Mouse (Mus musculus): ENCODE results near the gene Ampd3. TPM values are rescaled to one million over a fixed set of nuclear protein-coding genes. Genes with fewer than 3 reads are reported as not detected.

Gene Ampd3
- polyA plus RNA-seq, 1 experiment from 2014 or later, result 11.9 TPM

DNA sequence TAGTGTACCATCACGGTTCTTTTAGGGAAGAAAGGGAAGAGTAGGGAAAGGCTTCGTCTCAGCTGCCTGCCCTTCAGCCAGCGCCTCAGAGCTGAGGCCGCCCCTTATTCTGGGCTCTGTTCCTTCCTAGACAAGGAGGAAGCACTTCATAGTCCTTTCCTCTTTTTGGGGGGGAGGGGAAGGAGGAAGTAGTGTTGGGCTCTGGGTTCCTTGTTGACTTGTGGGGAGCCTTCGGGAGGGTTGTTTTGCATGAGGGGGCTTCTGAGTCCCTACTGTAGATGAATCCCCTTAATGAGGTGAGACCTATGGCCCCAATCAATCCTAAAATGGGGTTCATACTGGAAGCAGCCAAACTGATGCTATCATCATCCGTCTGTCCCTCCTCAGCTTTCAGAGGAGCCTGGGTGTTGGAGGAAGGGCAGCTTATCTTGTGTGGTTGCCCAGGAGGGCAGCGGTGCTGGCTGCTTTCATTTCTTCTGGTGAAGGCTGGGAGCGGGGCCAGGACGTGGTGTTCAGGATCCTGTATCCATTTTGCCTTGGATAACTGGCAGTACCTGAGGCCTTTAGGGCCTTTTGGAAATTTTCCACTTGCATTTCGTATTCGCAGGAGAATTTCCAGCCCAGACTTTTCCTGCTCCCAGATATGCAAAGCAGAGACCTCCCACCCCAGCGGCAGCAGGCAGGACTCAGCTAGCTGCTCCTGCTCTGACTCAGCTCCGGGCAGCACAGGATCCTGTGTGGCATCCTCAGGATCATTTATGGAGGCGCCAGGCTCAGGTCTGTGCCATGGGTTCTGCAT is 5.4 kb downstream of the Ampd3 start:
- Histone ChIP-seq H3K4me1 (replicated peaks) (peaks cover 29% of the 10 kb centered on the region), H3K9ac (peak overlapping the region; percentile 21; the same call in 1 of the 2 replicates), H3K36me3 (no peaks in the 10 kb centered on the region), H3K9me3 (no peaks in the 10 kb centered on the region), H3K27ac (replicated peaks) (peak overlapping the region; percentile 79), H3K27me3 (no peaks in the 10 kb centered on the region), H3K4me2 (peak overlapping the region; percentile 27), H3K4me3 (no peak overlapping the region)
- ATAC-seq (ENCODE audit: low FRiP score, low read depth), result no peak
- WGBS, result 44% methylated on average over 14 of the region's 14 CpGs

DNA sequence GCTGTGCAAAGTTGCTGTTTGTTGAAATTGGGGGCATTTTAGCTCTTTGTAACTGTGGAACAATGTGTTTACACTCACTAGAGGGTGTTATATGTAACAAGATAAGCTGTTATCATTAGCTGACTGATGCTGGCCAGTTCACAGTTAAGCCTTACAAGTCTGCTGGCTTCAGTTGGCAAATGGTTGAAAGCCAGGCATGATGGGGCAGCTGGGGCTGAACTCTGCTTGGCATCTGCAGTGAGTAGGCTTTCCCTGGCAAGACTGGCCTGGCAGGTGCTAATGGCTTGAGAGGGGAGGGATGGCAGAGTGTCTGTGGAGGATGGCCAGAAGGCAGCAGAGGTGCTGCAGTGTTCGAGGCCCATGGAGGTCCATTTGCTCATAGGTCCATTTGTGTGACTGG is 6.1 kb downstream of the Ampd3 start:
- H3K9ac ChIP-seq, result peak overlapping the region; percentile 21; the same call in 1 of the 2 replicates
- peaks cover 25% of the 10 kb centered on the region for H3K4me1 ChIP-seq (replicated peaks)
- H3K4me2 ChIP-seq, result peak overlapping the region; percentile 27
- 0 out of 2 replicates have a peak, but pooled peaks have one; percentile 50 for ATAC-seq (ENCODE audit: low FRiP score, low read depth)
- H3K27ac ChIP-seq (replicated peaks), result peak overlapping the region; percentile 79
- no peaks in the 10 kb centered on the region for H3K27me3 ChIP-seq
- 85% methylated on average over 1 of the region's 1 CpGs for WGBS
- H3K9me3 ChIP-seq, result no peaks in the 10 kb centered on the region
- H3K36me3 ChIP-seq, result no peaks in the 10 kb centered on the region
- H3K4me3 ChIP-seq, result no peak overlapping the region

DNA sequence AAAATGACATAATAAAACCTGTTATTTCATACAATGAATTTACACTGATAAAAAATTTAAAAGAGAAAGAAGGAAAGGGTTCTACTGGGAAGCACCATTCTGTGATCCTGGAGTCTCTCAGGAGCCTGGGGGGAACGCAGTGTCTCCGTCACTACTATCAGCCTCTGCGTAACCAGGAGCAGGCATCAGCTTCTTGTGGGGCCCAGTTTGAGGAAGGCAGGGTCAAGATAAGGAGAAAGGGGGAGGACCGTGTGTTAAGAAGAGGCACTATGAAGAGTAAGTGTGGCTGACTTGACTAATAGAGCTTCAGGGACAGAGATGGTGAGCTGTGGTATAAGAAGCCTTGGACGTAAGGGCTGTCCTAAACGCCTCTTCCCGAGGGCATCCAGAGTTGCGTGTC is 6.7 kb downstream of the Ampd3 start:
- ATAC-seq (ENCODE audit: low FRiP score, low read depth), result no peak
- H3K9ac ChIP-seq, result no peak overlapping the region
- WGBS, result 93% methylated on average over 8 of the region's 8 CpGs
- H3K4me1 ChIP-seq (replicated peaks), result peaks cover 19% of the 10 kb centered on the region
- H3K4me3 ChIP-seq, result no peak overlapping the region
- no peak overlapping the region for H3K27ac ChIP-seq (replicated peaks)
- no peaks in the 10 kb centered on the region for H3K36me3 ChIP-seq
- H3K9me3 ChIP-seq, result no peaks in the 10 kb centered on the region
- H3K27me3 ChIP-seq, result no peaks in the 10 kb centered on the region
- H3K4me2 ChIP-seq, result no peak overlapping the region

DNA sequence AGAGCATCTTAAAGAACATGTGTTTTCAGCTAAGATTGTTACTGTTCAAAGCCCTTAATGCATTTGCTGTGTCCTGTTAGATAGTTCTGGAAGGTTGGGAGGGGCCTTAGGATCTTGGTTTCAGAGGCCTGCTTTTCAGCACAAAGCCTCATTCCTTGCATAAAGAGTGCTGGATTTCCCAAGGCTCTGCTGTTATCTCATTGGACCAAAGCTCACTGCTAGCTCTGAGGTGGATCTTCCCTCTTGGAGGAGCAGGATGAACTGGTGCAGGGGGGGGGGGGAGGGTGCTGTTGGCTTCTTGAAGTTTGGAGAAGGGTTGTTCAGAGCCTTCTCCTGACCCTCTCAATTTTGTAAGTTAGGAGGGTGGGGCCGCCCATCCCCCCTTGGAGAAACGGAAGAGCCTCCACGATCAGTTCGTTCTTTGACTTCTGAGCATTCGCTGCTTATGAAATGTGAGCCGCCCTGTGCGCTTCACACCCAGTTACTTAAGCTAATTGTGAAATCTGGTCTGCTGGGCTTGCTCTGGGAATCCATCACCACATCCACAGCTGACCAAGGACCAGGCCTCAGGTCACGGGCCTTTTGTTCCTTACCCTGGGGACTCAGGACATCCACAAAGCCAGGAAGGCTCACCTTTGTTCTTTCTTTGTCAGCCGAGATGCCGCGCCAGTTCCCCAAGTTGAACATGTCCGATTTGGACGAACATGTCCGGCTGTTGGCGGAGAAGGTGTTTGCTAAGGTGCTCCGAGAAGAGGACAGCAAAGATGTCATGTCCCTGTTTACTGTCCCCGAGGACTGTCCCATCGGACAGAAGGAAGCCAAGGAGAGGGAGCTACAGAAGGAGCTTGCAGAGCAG is 9.4 kb downstream of the Ampd3 start:
- H3K4me1 ChIP-seq (replicated peaks), result peaks cover 39% of the 10 kb centered on the region
- no peaks in the 10 kb centered on the region for H3K27me3 ChIP-seq
- no peak overlapping the region for H3K4me3 ChIP-seq
- no peak overlapping the region for H3K4me2 ChIP-seq
- 77% methylated on average over 18 of the region's 18 CpGs for WGBS
- no peaks in the 10 kb centered on the region for H3K36me3 ChIP-seq
- no peak overlapping the region for H3K9ac ChIP-seq
- no peak for ATAC-seq (ENCODE audit: low FRiP score, low read depth)
- H3K9me3 ChIP-seq, result no peaks in the 10 kb centered on the region
- no peak overlapping the region for H3K27ac ChIP-seq (replicated peaks)

DNA sequence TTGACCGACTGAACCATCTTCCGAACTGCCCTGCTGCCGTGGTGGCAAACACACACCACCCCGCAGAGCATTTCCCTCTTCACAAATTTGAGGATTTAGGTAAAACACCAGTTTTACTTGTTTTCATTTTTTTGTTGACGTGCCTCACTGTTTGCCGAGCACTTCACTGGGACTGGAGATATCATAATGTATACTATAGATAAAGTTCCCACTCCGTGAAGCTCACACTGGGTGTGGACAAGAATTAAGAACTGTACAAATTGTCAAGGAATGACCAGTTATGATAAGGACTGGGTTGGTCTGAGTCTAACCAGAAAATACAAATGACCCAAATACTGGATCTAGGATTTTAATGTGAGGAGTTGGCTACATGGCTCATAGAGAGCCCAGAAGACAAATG is 10.9 kb downstream of the Ampd3 start:
- WGBS, result 96% methylated on average over 7 of the region's 7 CpGs
- ATAC-seq (ENCODE audit: low FRiP score, low read depth), result no peak
- no peaks in the 10 kb centered on the region for H3K36me3 ChIP-seq
- H3K4me2 ChIP-seq, result no peak overlapping the region
- no peaks in the 10 kb centered on the region for H3K27me3 ChIP-seq
- H3K27ac ChIP-seq (replicated peaks), result peak overlapping the region; percentile 70
- no peaks in the 10 kb centered on the region for H3K9me3 ChIP-seq
- peaks cover 29% of the 10 kb centered on the region for H3K4me1 ChIP-seq (replicated peaks)
- no peak overlapping the region for H3K4me3 ChIP-seq
- H3K9ac ChIP-seq, result no peak overlapping the region

DNA sequence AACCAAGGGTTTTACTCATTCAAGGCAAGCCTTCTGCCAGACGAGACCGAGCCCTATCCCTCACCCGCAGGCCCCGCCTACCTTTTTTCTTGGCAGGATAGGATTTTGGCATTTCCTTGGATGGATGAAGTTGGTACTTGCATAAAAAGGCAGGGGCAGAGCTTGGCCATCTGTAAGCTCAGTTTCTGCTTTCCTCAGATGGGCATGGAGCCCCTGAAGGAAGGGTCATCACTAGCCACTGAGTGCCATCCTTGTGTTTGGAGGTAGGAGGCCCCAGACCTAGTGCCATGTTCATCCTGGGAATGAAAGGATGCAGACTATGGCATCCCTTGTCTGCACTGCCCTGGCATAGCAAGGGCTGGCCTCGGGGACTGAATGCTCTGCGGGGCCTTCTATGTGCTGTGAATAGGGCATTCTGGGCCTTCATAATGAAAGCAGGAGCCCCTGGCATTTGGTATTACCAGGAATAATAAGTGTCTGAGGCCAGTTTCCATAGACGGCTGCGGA is 11.7 kb downstream of the Ampd3 start:
- peak overlapping the region; percentile 70 for H3K27ac ChIP-seq (replicated peaks)
- 64% methylated on average over 8 of the region's 8 CpGs for whole genome bisulfite sequencing
- ATAC-seq (ENCODE audit: low FRiP score, low read depth), result peak; percentile 87

GRCm38 (mm10) chr7:110780520-110780919 is 12.5 kb downstream of the Ampd3 start:
- peaks cover 20% of the 10 kb centered on the region for H3K4me1 ChIP-seq (replicated peaks)
- no peaks in the 10 kb centered on the region for H3K27me3 ChIP-seq
- peak overlapping the region; percentile 70 for H3K27ac ChIP-seq (replicated peaks)
- no peaks in the 10 kb centered on the region for H3K9me3 ChIP-seq
- 78% methylated on average over 4 of the region's 4 CpGs for WGBS
- ATAC-seq (ENCODE audit: low FRiP score, low read depth), result no peak
- H3K9ac ChIP-seq, result no peak overlapping the region
- no peaks in the 10 kb centered on the region for H3K36me3 ChIP-seq
- H3K4me3 ChIP-seq, result no peak overlapping the region
- no peak overlapping the region for H3K4me2 ChIP-seq

More for the DNA sequence above, 11.7 kb downstream of the Ampd3 start:
- Histone ChIP-seq H3K27me3 (no peaks in the 10 kb centered on the region), H3K36me3 (no peaks in the 10 kb centered on the region), H3K9ac (no peak overlapping the region), H3K4me1 (replicated peaks) (peaks cover 23% of the 10 kb centered on the region), H3K4me2 (no peak overlapping the region), H3K4me3 (no peak overlapping the region), H3K9me3 (no peaks in the 10 kb centered on the region)

DNA sequence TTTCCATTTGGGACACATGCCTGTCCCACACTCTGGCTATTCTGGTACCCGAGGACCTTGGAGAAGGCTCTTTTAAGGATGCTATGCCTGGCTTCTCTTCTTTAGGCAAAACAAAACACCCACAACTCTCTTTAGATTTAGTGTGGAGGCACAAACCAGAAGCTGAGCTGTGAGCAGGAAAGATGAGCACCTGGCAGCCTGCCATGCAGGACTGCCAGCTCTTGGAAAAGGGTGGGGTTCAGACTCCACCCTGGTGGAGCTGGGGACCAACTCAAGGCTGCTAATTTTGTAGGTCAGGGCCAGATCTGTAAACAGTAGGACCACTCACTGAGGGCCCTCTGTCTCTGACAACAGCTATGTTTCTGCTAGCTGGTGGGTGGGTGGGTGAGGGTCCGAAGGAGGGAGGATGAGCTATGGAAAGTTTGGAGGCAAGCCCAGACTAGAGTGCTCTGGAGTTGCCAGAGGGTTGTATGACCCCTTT is 13.3 kb downstream of the Ampd3 start:
- 0 out of 2 replicates have a peak, but pooled peaks have one; percentile 16 for ATAC-seq (ENCODE audit: low FRiP score, low read depth)
- H3K4me2 ChIP-seq, result no peak overlapping the region
- peak overlapping the region; percentile 70 for H3K27ac ChIP-seq (replicated peaks)
- no peaks in the 10 kb centered on the region for H3K27me3 ChIP-seq
- 63% methylated on average over 2 of the region's 2 CpGs for WGBS
- no peaks in the 10 kb centered on the region for H3K9me3 ChIP-seq
- H3K4me1 ChIP-seq (replicated peaks), result peaks cover 23% of the 10 kb centered on the region
- H3K9ac ChIP-seq, result no peak overlapping the region
- H3K36me3 ChIP-seq, result no peaks in the 10 kb centered on the region
- no peak overlapping the region for H3K4me3 ChIP-seq

GRCm38 (mm10) chr7:110782135-110782534 is 14.1 kb downstream of the Ampd3 start:
- Histone ChIP-seq H3K4me3 (no peak overlapping the region), H3K9me3 (no peaks in the 10 kb centered on the region), H3K4me2 (no peak overlapping the region), H3K27me3 (no peaks in the 10 kb centered on the region), H3K9ac (no peak overlapping the region), H3K36me3 (no peaks in the 10 kb centered on the region), H3K4me1 (replicated peaks) (peaks cover 23% of the 10 kb centered on the region), H3K27ac (replicated peaks) (peak overlapping the region; percentile 70)
- WGBS, result 64% methylated on average over 7 of the region's 7 CpGs
- no peak for ATAC-seq (ENCODE audit: low FRiP score, low read depth)

DNA sequence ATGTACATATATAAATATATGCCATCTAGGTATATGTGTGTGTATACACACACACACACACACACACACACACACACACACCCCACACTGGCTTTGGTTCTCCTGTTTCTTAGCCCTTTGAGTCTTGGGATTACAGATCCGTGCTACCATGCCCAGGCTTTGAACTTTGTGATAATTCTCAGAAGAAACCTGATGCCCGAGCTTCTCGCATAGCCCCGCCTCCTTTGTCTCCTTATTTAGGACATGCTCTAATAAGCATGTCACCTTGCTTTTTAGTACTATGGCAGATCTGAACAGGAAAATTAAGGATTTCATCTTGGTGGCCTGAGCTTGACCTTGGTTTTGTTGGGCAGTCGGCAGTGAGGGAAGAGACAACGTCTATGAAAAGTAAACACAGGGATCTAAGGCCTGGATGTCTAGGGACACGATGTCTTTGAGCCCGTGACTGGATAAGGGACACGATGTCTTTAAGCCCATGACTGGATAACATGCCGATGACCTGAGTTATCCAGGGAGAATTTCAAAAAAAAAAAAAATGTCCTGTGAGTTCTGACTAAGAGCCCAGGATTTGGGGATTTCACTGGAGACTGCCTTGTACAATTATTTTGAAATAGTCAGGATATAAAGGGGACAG is 15.0 kb downstream of the Ampd3 start:
- peaks cover 23% of the 10 kb centered on the region for H3K4me1 ChIP-seq (replicated peaks)
- no peaks in the 10 kb centered on the region for H3K27me3 ChIP-seq
- WGBS, result 54% methylated on average over 10 of the region's 10 CpGs
- no peak overlapping the region for H3K4me3 ChIP-seq
- no peaks in the 10 kb centered on the region for H3K36me3 ChIP-seq
- H3K9ac ChIP-seq, result no peak overlapping the region
- H3K4me2 ChIP-seq, result no peak overlapping the region
- ATAC-seq (ENCODE audit: low FRiP score, low read depth), result no peak
- H3K9me3 ChIP-seq, result no peaks in the 10 kb centered on the region
- H3K27ac ChIP-seq (replicated peaks), result no peak overlapping the region

DNA sequence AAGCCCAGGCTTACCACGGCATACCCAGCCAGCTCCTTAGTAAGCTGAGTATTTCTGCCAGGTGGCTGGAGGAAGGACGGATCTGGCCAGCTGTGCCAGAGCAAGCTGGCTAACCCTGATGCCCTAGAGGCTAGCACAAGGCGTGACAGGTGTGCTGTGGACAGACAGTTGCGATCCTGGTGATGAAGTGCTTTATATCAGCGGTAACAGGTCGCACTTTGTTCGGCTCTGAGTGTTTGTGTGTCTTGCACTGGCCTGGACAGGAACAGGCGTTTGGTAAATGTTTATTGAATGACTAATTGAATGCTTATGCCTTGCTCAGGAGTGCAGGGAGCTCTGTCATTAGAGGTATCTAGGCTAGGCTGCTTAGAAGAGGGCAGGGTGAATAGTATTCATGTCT is 17.0 kb downstream of the Ampd3 start:
- Histone ChIP-seq H3K4me3 (no peak overlapping the region), H3K9ac (no peak overlapping the region), H3K4me2 (no peak overlapping the region), H3K36me3 (no peaks in the 10 kb centered on the region), H3K4me1 (replicated peaks) (peaks cover 23% of the 10 kb centered on the region), H3K27me3 (no peaks in the 10 kb centered on the region), H3K27ac (replicated peaks) (no peak overlapping the region), H3K9me3 (no peaks in the 10 kb centered on the region)
- ATAC-seq (ENCODE audit: low FRiP score, low read depth), result no peak
- 75% methylated on average over 8 of the region's 8 CpGs for WGBS

Measured in hindbrain, embryonic 15.5 days (tissue).